Mouse (Mus musculus): ENCODE measurements around the gene Chuk. TPM values are rescaled to one million over a fixed set of nuclear protein-coding genes. Genes with fewer than 3 reads are reported as not detected.
A peak's percentile ranks its signal among the peaks of the same experiment; 100 is the strongest.

Chuk gene
- polyA plus RNA-seq, 1 experiment from 2014 or later, result 37.5 TPM

DNA sequence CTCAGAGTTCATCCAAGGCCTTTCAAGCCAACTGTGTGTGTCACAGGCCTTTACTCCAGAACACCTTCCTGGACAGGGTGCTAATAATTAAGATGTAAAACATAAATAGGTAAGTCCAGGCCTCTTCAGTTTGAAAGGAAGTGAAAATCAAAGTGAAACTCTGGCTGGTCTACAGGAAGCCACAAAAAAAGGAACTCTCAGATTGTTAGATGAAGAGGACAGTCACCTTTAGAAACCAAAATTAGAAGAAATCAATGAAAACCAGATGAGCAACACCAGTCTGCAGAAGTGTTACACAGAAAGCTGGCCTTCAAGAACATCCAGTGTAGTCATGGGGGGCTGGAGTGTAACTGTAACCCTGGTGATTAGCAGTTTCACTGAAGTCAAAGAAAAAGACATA is 10.5 kb upstream of the Chuk start:
- Histone ChIP-seq H3K4me3 (ENCODE audit: low read depth, low read length) (no peak overlapping the region), H3K9ac (ENCODE audit: low read length) (no peak overlapping the region), H3K4me2 (ENCODE audit: low read length) (no peak overlapping the region), H3K36me3 (ENCODE audit: control insufficient read depth, insufficient read depth, low read length) (peaks cover 95% of the 10 kb centered on the region), H3K27me3 (replicated peaks; ENCODE audit: control insufficient read depth, insufficient read depth, low read length) (no peaks in the 10 kb centered on the region), H3K9me3 (ENCODE audit: control insufficient read depth, low read length) (no peaks in the 10 kb centered on the region), H3K27ac (ENCODE audit: low read depth) (no peak overlapping the region), H3K4me1 (replicated peaks; ENCODE audit: control insufficient read depth, insufficient read depth, low read length) (no peaks in the 10 kb centered on the region)
- ATAC-seq (replicated peaks; ENCODE audit: low FRiP score, low TSS enrichment, low read depth), result no peak
- DNase-seq (ENCODE audit: low spot score), result no peak

DNA sequence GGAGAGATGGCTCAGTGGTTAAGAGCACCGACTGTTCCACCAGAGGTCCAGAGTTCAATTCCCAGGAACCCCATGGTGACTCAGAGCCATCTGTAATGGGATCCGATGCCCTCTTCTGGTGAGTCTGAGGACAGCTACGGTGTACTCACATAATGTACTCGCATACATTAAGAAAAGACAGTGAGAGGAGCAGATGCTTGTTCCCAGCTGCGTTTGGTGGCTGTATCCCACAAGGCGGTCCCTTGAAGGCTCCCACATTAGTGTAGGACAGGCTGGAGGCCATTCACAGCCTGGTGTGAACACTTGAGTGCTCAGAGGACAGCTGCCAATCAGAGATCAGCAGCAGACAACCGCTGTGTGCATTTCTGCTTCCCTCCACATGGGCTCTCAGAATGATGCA is 4.4 kb upstream of the Chuk start:
- no peak overlapping the region for H3K4me3 ChIP-seq (ENCODE audit: low read depth, low read length)
- H3K9ac ChIP-seq (ENCODE audit: low read length), result no peak overlapping the region
- H3K4me1 ChIP-seq (replicated peaks; ENCODE audit: control insufficient read depth, insufficient read depth, low read length), result peaks cover 4% of the 10 kb centered on the region
- no peak overlapping the region for H3K4me2 ChIP-seq (ENCODE audit: low read length)
- H3K9me3 ChIP-seq (ENCODE audit: control insufficient read depth, low read length), result no peaks in the 10 kb centered on the region
- no peak for ATAC-seq (replicated peaks; ENCODE audit: low FRiP score, low TSS enrichment, low read depth)
- peaks cover 63% of the 10 kb centered on the region for H3K36me3 ChIP-seq (ENCODE audit: control insufficient read depth, insufficient read depth, low read length)
- 71% methylated on average over 7 of the region's 7 CpGs for WGBS
- H3K27ac ChIP-seq (ENCODE audit: low read depth), result no peak overlapping the region
- no peak for DNase-seq (ENCODE audit: low spot score)
- no peaks in the 10 kb centered on the region for H3K27me3 ChIP-seq (replicated peaks; ENCODE audit: control insufficient read depth, insufficient read depth, low read length)

DNA sequence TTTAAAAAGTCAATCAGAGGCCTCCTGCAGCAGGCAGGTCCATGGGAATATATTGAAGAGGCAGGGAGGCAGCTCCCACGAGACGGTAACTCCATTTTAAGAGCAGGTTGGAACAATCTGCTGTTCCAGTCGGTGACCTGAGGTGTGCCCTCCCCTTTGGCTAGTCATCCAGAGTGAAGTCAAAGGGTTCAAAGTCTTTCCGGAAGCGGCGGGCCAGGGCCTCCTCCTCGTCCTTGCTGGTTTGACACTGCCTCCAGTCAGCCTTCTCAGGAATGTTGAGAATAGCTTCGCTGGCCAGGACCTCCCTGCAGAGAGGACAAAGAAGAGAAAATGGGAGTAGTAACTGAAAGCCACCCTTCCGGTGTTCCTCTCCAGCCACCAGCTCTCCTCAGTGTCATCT is 3.1 kb upstream of the Chuk start:
- H3K27me3 ChIP-seq (replicated peaks; ENCODE audit: control insufficient read depth, insufficient read depth, low read length), result no peaks in the 10 kb centered on the region
- H3K4me1 ChIP-seq (replicated peaks; ENCODE audit: control insufficient read depth, insufficient read depth, low read length), result peaks cover 13% of the 10 kb centered on the region
- ATAC-seq (replicated peaks; ENCODE audit: low FRiP score, low TSS enrichment, low read depth), result no peak
- H3K4me3 ChIP-seq (ENCODE audit: low read depth, low read length), result no peak overlapping the region
- no peak overlapping the region for H3K27ac ChIP-seq (ENCODE audit: low read depth)
- peaks cover 50% of the 10 kb centered on the region for H3K36me3 ChIP-seq (ENCODE audit: control insufficient read depth, insufficient read depth, low read length)
- 89% methylated on average over 9 of the region's 9 CpGs for WGBS
- no peak for DNase-seq (ENCODE audit: low spot score)
- no peak overlapping the region for H3K4me2 ChIP-seq (ENCODE audit: low read length)
- H3K9me3 ChIP-seq (ENCODE audit: control insufficient read depth, low read length), result no peaks in the 10 kb centered on the region
- no peak overlapping the region for H3K9ac ChIP-seq (ENCODE audit: low read length)

DNA sequence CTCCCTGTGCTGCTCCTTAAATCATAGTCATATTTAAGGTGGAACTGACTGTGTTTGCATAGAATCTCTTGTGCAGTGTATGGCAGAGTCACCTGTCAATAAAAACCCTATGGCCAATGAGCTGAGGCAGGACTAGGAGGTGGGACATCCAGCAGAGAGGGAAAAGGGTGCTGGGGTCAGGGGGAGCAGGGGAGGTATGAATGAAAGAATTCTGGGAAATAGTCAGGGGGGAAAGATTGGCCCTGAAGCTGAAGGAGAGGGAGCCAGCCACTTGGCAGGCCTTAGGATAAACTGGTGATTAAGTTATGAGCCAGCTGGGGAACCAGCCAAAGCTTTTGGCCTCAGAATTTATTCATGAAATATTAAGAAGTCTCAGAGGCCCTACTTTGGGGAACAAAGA is 1.7 kb upstream of the Chuk start:
- Histone ChIP-seq H3K27me3 (replicated peaks; ENCODE audit: control insufficient read depth, insufficient read depth, low read length) (no peaks in the 10 kb centered on the region), H3K4me1 (replicated peaks; ENCODE audit: control insufficient read depth, insufficient read depth, low read length) (peaks cover 13% of the 10 kb centered on the region), H3K9me3 (ENCODE audit: control insufficient read depth, low read length) (no peaks in the 10 kb centered on the region), H3K36me3 (ENCODE audit: control insufficient read depth, insufficient read depth, low read length) (peaks cover 38% of the 10 kb centered on the region), H3K4me3 (ENCODE audit: low read depth, low read length) (no peak overlapping the region), H3K27ac (ENCODE audit: low read depth) (no peak overlapping the region), H3K4me2 (ENCODE audit: low read length) (no peak overlapping the region), H3K9ac (ENCODE audit: low read length) (no peak overlapping the region)
- no peak for DNase-seq (ENCODE audit: low spot score)
- no peak for ATAC-seq (replicated peaks; ENCODE audit: low FRiP score, low TSS enrichment, low read depth)

DNA sequence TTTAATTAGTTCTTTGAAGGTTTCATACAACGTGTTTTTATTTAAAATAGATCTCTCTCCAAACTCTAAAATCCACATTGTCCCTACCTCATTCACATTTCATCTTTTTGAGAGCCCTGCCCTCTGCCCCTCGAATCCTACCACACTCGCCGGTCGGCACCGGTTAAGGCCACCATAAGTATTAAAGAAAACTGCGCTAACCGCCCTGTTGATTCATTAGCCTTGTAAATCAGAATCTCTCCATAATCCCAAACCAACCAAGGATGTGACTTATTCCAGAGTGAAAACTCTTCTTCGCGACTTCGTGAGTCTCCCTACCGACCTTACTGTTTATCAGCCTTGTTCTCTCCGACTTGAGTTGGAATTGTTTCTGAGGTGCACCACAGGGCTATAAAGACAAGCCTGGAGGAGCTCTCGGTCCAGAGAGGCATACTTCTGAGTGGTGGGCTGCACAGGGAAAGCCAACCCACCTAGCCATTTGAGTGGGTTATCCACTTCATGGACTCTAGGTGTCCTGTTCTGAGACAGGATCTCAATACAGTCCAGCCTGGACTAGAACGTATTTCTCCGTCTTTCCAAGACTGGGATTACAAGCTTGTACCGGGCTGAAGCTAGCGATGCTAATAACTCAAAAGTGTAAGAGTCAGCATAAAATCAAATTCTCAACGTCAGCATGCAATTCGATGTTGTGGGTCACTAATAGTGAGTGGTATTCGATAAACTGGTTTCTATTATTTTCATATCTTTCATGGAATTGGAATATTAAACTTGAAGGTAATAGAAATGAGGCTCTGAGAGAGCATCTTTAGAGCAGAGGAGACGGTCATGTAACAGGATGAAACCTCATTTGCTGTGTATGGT is 611 bp upstream of the Chuk start:
- H3K27ac ChIP-seq (ENCODE audit: low read depth), result no peak overlapping the region
- H3K4me2 ChIP-seq (ENCODE audit: low read length), result peak overlapping the region; percentile 96
- H3K9ac ChIP-seq (ENCODE audit: low read length), result peak overlapping the region; percentile 92
- peak; percentile 59 for DNase-seq (ENCODE audit: low spot score)
- peak; percentile 36; the same call in 1 of the 2 replicates for ATAC-seq (replicated peaks; ENCODE audit: low FRiP score, low TSS enrichment, low read depth)
- no peaks in the 10 kb centered on the region for H3K9me3 ChIP-seq (ENCODE audit: control insufficient read depth, low read length)
- peaks cover 13% of the 10 kb centered on the region for H3K4me1 ChIP-seq (replicated peaks; ENCODE audit: control insufficient read depth, insufficient read depth, low read length)
- peaks cover 27% of the 10 kb centered on the region for H3K36me3 ChIP-seq (ENCODE audit: control insufficient read depth, insufficient read depth, low read length)
- no peaks in the 10 kb centered on the region for H3K27me3 ChIP-seq (replicated peaks; ENCODE audit: control insufficient read depth, insufficient read depth, low read length)
- H3K4me3 ChIP-seq (ENCODE audit: low read depth, low read length), result peak overlapping the region; percentile 92
- 27% methylated on average over 22 of the region's 22 CpGs for WGBS

DNA sequence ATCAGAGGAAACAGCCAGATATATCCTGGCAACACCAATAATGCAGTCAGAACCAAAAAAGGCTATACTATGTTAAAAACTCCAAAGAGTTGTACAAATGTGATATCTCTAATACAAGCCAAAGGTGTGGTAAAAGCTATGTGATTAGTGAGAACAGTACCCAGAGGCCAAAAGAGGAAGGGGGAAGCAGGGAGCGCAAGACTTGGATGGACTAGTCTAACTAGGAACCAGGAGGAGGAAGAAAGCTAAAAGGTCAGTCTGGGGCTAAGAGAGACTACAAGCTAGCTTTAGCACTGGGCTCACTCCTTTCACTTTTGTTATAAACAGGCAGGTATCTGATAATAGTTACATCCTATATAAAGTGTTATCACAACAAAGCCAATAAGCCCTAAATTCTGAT is 2.9 kb downstream of the Chuk start:
- Histone ChIP-seq H3K4me2 (ENCODE audit: low read length) (no peak overlapping the region), H3K4me1 (replicated peaks; ENCODE audit: control insufficient read depth, insufficient read depth, low read length) (peaks cover 13% of the 10 kb centered on the region), H3K9ac (ENCODE audit: low read length) (no peak overlapping the region), H3K27ac (ENCODE audit: low read depth) (no peak overlapping the region), H3K4me3 (ENCODE audit: low read depth, low read length) (no peak overlapping the region), H3K27me3 (replicated peaks; ENCODE audit: control insufficient read depth, insufficient read depth, low read length) (no peaks in the 10 kb centered on the region), H3K36me3 (ENCODE audit: control insufficient read depth, insufficient read depth, low read length) (peaks cover 15% of the 10 kb centered on the region), H3K9me3 (ENCODE audit: control insufficient read depth, low read length) (no peaks in the 10 kb centered on the region)
- ATAC-seq (replicated peaks; ENCODE audit: low FRiP score, low TSS enrichment, low read depth), result no peak
- no peak for DNase-seq (ENCODE audit: low spot score)
- WGBS, result 94% methylated on average over 1 of the region's 1 CpGs

DNA sequence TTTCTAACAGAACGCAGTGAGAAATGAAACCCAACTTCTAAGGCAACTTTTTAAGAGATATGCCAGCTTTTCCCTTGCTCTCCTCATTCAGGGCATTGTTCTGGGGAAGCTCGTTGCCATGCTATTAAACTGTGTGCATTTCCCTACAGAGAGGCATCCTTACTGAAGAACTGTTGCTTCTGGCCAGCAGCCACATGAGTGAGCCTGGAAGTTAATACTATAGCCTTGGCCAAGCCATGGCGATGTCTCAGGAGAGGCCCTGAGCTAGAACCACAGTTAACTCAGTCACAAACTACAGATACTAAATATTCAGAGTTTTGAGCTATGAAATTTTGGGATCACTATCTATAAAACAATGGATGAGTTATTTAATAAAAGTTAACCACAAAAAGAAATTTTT is 4.3 kb downstream of the Chuk start:
- no peaks in the 10 kb centered on the region for H3K27me3 ChIP-seq (replicated peaks; ENCODE audit: control insufficient read depth, insufficient read depth, low read length)
- no peak overlapping the region for H3K4me2 ChIP-seq (ENCODE audit: low read length)
- ATAC-seq (replicated peaks; ENCODE audit: low FRiP score, low TSS enrichment, low read depth) (no peak), DNase-seq (ENCODE audit: low spot score) (no peak)
- WGBS, result 86% methylated on average over 3 of the region's 3 CpGs
- H3K4me1 ChIP-seq (replicated peaks; ENCODE audit: control insufficient read depth, insufficient read depth, low read length), result peaks cover 10% of the 10 kb centered on the region
- no peaks in the 10 kb centered on the region for H3K9me3 ChIP-seq (ENCODE audit: control insufficient read depth, low read length)
- H3K27ac ChIP-seq (ENCODE audit: low read depth), result no peak overlapping the region
- no peak overlapping the region for H3K9ac ChIP-seq (ENCODE audit: low read length)
- H3K36me3 ChIP-seq (ENCODE audit: control insufficient read depth, insufficient read depth, low read length), result peaks cover 20% of the 10 kb centered on the region
- no peak overlapping the region for H3K4me3 ChIP-seq (ENCODE audit: low read depth, low read length)

DNA sequence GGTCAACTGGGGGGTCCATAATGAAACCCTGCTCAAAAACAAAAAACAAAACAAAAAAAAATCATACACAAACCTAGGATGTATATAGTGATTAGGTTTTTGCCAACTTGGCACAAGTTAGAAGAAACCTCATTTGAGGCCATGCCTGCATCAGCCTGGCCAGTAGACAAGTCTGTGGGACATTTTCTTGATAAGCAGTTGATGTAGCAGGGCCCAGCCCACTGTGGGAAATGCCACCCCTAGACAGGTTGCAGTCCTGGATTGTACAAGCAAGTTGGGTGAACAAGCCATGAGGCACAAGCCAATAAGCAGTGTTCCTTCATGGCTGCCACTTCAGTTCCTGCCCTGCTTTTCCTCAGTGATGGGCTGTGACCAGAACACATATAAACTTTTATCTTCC is 6.4 kb downstream of the Chuk start:
- ATAC-seq (replicated peaks; ENCODE audit: low FRiP score, low TSS enrichment, low read depth) (no peak), DNase-seq (ENCODE audit: low spot score) (no peak)
- Histone ChIP-seq H3K4me3 (ENCODE audit: low read depth, low read length) (no peak overlapping the region), H3K27me3 (replicated peaks; ENCODE audit: control insufficient read depth, insufficient read depth, low read length) (no peaks in the 10 kb centered on the region), H3K9me3 (ENCODE audit: control insufficient read depth, low read length) (no peaks in the 10 kb centered on the region), H3K27ac (ENCODE audit: low read depth) (no peak overlapping the region), H3K4me1 (replicated peaks; ENCODE audit: control insufficient read depth, insufficient read depth, low read length) (peaks cover under 1% of the 10 kb centered on the region; the same call in 1 of the 2 replicates), H3K36me3 (ENCODE audit: control insufficient read depth, insufficient read depth, low read length) (peaks cover 40% of the 10 kb centered on the region), H3K4me2 (ENCODE audit: low read length) (no peak overlapping the region), H3K9ac (ENCODE audit: low read length) (no peak overlapping the region)

DNA sequence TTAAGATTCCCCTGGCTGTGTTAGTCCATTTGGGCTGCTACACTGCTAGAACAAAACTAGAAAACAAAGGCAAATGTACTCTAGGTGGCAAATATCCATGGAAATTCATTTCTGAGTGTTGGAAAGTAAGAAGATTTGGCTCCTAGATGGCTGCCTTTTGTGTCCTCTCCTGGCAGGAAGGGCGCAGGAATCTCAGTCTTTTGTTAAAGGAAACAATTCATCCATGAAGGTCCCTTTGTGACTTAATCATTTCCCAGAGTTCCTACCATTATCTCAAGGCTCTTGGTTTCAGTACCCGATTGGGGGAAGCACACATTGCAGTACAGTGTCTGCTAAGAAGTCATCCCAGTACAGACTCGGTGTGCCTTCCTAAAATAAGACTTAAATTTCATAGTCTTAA is 21.0 kb downstream of the Chuk start:
- no peak overlapping the region for H3K27ac ChIP-seq (ENCODE audit: low read depth)
- H3K36me3 ChIP-seq (ENCODE audit: control insufficient read depth, insufficient read depth, low read length), result peaks cover 61% of the 10 kb centered on the region
- H3K9ac ChIP-seq (ENCODE audit: low read length), result no peak overlapping the region
- H3K4me3 ChIP-seq (ENCODE audit: low read depth, low read length), result no peak overlapping the region
- ATAC-seq (replicated peaks; ENCODE audit: low FRiP score, low TSS enrichment, low read depth) (no peak), DNase-seq (ENCODE audit: low spot score) (no peak)
- no peak overlapping the region for H3K4me2 ChIP-seq (ENCODE audit: low read length)
- 90% methylated on average over 3 of the region's 3 CpGs for WGBS
- H3K4me1 ChIP-seq (replicated peaks; ENCODE audit: control insufficient read depth, insufficient read depth, low read length), result no peaks in the 10 kb centered on the region
- no peaks in the 10 kb centered on the region for H3K9me3 ChIP-seq (ENCODE audit: control insufficient read depth, low read length)
- no peaks in the 10 kb centered on the region for H3K27me3 ChIP-seq (replicated peaks; ENCODE audit: control insufficient read depth, insufficient read depth, low read length)
